Mouse (Mus musculus) lung, embryonic 14.5 days (tissue): ENCODE data around the gene Gm37240. TPM values are rescaled to one million over a fixed set of nuclear protein-coding genes. Genes with fewer than 3 reads are reported as not detected.
A peak's percentile ranks its signal among the peaks of the same experiment; 100 is the strongest.

ENCODE experiments used
- ATAC-seq: fragments of 200-750 bp; cut with Nextera tagmentation; 2 replicates; pipeline ENCODE4 v1.8.0; 2017; ENCODE audit warnings: mild to moderate bottlenecking, moderate TSS enrichment, moderate library complexity; ENCODE audit not compliant: insufficient read depth
- DNase-seq: peaks from one replicate; pipeline ENCODE4 v3.0.0-alpha.2; 2015
- H3K27ac ChIP-seq: fragments of 300-500 bp; sonication (generic); 2 replicates; pipeline ENCODE4 v1.5.1; 2014; ENCODE audit warnings: low read depth, mild to moderate bottlenecking, moderate library complexity
- H3K27me3 ChIP-seq: fragments of 300-500 bp; sonication (generic); 2 replicates; pipeline ENCODE4 v1.6.1; 2014; ENCODE audit warnings: low read length, control low read depth; ENCODE audit not compliant: insufficient read depth
- H3K36me3 ChIP-seq: fragments of 300-500 bp; sonication (generic); 2 replicates; pipeline ENCODE4 v1.6.1; 2014; ENCODE audit warnings: control low read depth; ENCODE audit not compliant: insufficient read depth
- H3K4me1 ChIP-seq: fragments of 300-500 bp; sonication (generic); 2 replicates; pipeline ENCODE4 v1.6.1; 2014; ENCODE audit warnings: antibody characterized with exemption, control low read depth; ENCODE audit not compliant: insufficient read depth
- H3K4me2 ChIP-seq: fragments of 300-500 bp; sonication (generic); 2 replicates; pipeline ENCODE4 v1.6.1; 2014; ENCODE audit warnings: mild to moderate bottlenecking
- H3K4me3 ChIP-seq: fragments of 300-500 bp; sonication (generic); 2 replicates; pipeline ENCODE4 v1.5.1; 2014; ENCODE audit warnings: low read depth, low read length
- H3K9ac ChIP-seq: fragments of 300-500 bp; sonication (generic); 2 replicates; pipeline ENCODE4 v1.6.1; 2014
- H3K9me3 ChIP-seq: fragments of 300-500 bp; sonication (generic); 2 replicates; pipeline ENCODE4 v1.6.1; 2016; ENCODE audit warnings: low read depth, low read length, control low read depth
- CTCF ChIP-seq: IDR thresholded peaks from 2 replicates; pipeline ENCODE4 v1.5.1; 2016; ENCODE audit warnings: antibody characterized with exemption, low read depth
- WGBS: fragments of 180-500 bp; shearing (Covaris S2); extraction: QIAGEN DNeasy Blood & Tissue Kit; methylation state at CpG from one replicate; pipeline ENCODE4 v1.1.7; 2014; 5-methylcytosine and 5-hydroxymethylcytosine counted together
- microRNA counts: library from miRNA; unstranded; fragments of <30 nt; microRNA quantifications from one replicate; lab custom pipeline; 2016
- microRNA-seq: library from miRNA; unstranded; fragments of <30 nt; microRNA quantifications from one replicate; pipeline ENCODE4, GENCODE M21; 2016; ENCODE audit warnings: borderline number of aligned reads
- polyA plus RNA-seq: library from polyadenylated mRNA; unstranded; fragments of >200 nt; fragmentation: Nextera tagmentation; extraction: Ambion mirVana; gene quantifications from 2 replicates; pipeline ENCODE4 v1.2.1, GENCODE M21; 2014

Gm37240 gene
- polyA plus RNA-seq, 1 experiment from 2014 or later, result 4.5 TPM

DNA sequence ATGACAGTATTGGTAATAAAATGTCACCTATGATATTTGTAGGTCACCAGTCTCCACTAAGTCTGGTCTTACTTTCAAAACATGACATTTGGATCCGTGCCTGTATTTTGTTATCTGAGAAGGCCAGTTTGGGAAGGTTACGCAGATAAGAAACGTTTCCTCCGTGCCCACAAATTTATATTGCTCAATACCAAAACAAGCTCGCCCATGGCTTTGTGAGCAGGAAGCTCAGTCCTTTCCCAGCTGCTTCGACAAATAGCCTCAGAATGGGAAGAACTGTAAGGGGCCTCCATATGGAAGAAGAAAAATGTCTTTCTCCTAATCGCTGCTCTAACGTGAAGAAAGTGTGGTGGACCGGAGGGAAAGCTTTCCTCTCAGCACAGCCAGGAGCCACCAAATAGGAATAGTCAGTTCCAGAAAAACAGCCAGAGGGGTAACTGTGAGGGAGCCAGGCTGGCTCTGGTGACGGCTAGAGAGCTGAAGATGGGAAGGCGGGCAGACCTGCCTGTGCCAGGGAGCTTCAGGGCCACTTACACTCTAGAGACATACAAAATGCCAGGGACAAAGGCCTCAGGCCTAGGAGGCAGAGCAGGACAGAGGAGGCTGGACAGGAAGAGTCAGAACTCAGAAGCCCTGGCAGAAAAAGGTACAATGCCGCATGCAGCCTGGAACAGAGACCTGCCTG is 1431.4 kb downstream of the Gm37240 start:
- no peaks in the 10 kb centered on the region for H3K9me3 ChIP-seq
- 43% methylated on average over 12 of the region's 12 CpGs for WGBS
- no peak overlapping the region for H3K4me2 ChIP-seq
- H3K27ac ChIP-seq, result peak overlapping the region; percentile 69
- no peak for ATAC-seq
- TF ChIP-seq CTCF, result no peak
- DNase-seq, result peak; percentile 53
- no peak overlapping the region for H3K4me3 ChIP-seq
- H3K9ac ChIP-seq, result peak overlapping the region; percentile 3; the same call in 1 of the 2 replicates
- H3K27me3 ChIP-seq, result no peaks in the 10 kb centered on the region
- 0 out of 2 replicates have a peak, but pooled peaks cover 7% of the 10 kb centered on the region for H3K36me3 ChIP-seq
- peaks cover 10% of the 10 kb centered on the region; the same call in 1 of the 2 replicates for H3K4me1 ChIP-seq

DNA sequence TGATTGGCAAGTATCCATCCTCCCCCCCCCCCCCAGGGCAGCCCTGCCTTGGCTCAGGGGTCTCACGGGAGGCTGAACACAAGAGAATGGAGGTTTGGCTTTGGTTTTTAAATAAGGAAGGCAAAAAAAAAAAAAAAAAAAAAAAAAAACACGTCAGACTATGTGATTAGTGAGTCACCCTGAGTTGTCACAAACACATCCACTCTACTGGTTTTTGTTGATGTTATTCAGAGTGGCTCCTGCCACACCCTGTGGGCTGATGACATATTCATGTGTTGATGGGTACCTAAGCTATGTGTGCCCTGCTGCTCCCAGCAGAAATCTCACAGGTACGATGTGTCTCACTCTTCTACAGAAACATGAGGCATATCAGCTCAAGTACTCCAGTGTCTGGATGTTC is 1436.7 kb downstream of the Gm37240 start:
- Histone ChIP-seq H3K4me3 (no peak overlapping the region), H3K27ac (no peak overlapping the region), H3K36me3 (peaks cover 11% of the 10 kb centered on the region; the same call in 1 of the 2 replicates), H3K4me2 (no peak overlapping the region), H3K9me3 (no peaks in the 10 kb centered on the region), H3K4me1 (peaks cover 16% of the 10 kb centered on the region; the same call in 1 of the 2 replicates), H3K27me3 (no peaks in the 10 kb centered on the region), H3K9ac (no peak overlapping the region)
- TF ChIP-seq CTCF, result no peak
- WGBS, result 54% methylated on average over 3 of the region's 3 CpGs
- ATAC-seq (no peak), DNase-seq (no peak)

DNA sequence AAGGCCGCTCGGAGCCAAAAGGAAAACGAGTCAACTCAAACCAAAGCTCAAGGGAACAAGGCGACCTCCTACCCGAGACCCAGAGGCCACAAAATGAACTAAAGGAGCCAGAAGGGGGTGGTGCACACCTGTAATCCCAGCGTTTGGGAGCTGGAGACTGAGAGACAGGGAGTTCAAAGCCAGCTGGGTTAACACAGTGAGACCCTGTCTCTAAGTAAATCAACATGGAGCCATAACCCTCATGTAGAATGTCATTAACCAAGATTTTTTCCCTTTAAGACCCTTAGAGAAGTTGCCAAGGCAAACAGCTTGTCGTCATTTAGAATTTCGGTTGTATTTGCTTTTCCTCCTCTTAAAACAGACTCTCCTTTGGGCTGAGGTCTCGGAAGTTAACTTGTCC is 1438.3 kb downstream of the Gm37240 start:
- 66% methylated on average over 9 of the region's 9 CpGs for WGBS
- TF ChIP-seq CTCF, result 0 out of 2 replicates have a peak, but pooled peaks have one; percentile 6
- DNase-seq, result peak; percentile 54
- Histone ChIP-seq H3K9me3 (no peaks in the 10 kb centered on the region), H3K9ac (no peak overlapping the region), H3K36me3 (peaks cover 17% of the 10 kb centered on the region; the same call in 1 of the 2 replicates), H3K27me3 (no peaks in the 10 kb centered on the region), H3K4me1 (peaks cover 16% of the 10 kb centered on the region; the same call in 1 of the 2 replicates), H3K4me2 (no peak overlapping the region), H3K4me3 (no peak overlapping the region), H3K27ac (peak overlapping the region; percentile 54)
- peak; percentile 68 for ATAC-seq

DNA sequence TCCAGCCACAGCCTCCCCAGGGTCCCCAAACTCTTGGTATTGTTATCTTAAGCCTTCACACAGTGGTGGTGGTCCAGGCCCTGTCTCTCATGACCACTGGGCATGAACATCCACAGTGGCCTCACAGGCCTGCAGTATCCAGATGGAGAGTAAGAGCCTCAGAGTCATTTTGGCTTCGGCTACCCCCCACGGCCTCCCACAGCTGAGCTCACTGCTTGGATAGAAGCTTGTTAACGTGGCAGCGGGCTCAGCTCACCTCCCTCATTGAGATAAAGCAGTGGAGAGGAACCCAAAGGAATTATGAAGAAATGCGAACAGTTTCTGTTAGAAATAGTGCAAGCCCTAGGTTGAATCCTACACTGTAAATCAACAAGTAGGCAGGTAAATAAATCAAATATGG is 1439.5 kb downstream of the Gm37240 start:
- Histone ChIP-seq H3K27ac (no peak overlapping the region), H3K9ac (no peak overlapping the region), H3K27me3 (no peaks in the 10 kb centered on the region), H3K4me2 (no peak overlapping the region), H3K4me1 (peaks cover 16% of the 10 kb centered on the region; the same call in 1 of the 2 replicates), H3K9me3 (no peaks in the 10 kb centered on the region), H3K4me3 (no peak overlapping the region), H3K36me3 (peaks cover 17% of the 10 kb centered on the region; the same call in 1 of the 2 replicates)
- DNase-seq, result no peak
- no peak for TF ChIP-seq CTCF
- no peak for ATAC-seq
- 73% methylated on average over 5 of the region's 5 CpGs for WGBS

MicroRNAs within 50 kb of the gene (microRNA counts, 519-probe panel; counts per million panel counts)
- microRNA mmu-miR-466k (lab: Ali Mortazavi, UCI), result 2,049 counts per million, percentile 23 among the panel's probes with 10 or more counts

Small RNAs within 50 kb of the gene (microRNA-seq; reads per million reads assigned to microRNA genes)
- not detected for gene Mir466k

Other genes with a start within 250 kb of the Gm37240 start
- 2.7 and 3.1 TPM in 2 replicates for gene Fam160a1, start 70.2 kb downstream of the Gm37240 start, polyA plus RNA-seq
- gene Glt28d2, start within 50 bp of the Gm37240 start, polyA plus RNA-seq, result 1.4 and 1.8 TPM in 2 replicates
- 31.9 and 38.2 TPM in 2 replicates for gene Sh3d19, start 83.6 kb upstream of the Gm37240 start, polyA plus RNA-seq
- 0.27 and 0.46 TPM in 2 replicates for gene Prss48, start 115.0 kb upstream of the Gm37240 start, polyA plus RNA-seq